Mouse (Mus musculus) embryonic stem cell, embryonic (primary cell): Measurements from ENCODE around the gene Add2.

Experiments
- CTCF ChIA-PET, 4 experiments: fragments of 300-600 bp in 2 of 4; fragments of 350-600 bp in 2 of 4; sonication (Branson Sonifier 250); formaldehyde crosslinking; loops; one replicate each; lab custom pipeline; 2022; ENCODE audit warnings: inconsistent platforms in 2 of 4; lab: Charles Lee
- POLR2A ChIA-PET, 4 experiments: fragments of 300-600 bp in 2 of 4; fragments of 350-600 bp in 2 of 4; sonication (Branson Sonifier 250); formaldehyde crosslinking; loops; one replicate each; lab custom pipeline; 2022; ENCODE audit warnings: antibody characterized with exemption in 4 of 4, inconsistent platforms in 1 of 4; lab: Charles Lee

Gene Add2

DNA sequence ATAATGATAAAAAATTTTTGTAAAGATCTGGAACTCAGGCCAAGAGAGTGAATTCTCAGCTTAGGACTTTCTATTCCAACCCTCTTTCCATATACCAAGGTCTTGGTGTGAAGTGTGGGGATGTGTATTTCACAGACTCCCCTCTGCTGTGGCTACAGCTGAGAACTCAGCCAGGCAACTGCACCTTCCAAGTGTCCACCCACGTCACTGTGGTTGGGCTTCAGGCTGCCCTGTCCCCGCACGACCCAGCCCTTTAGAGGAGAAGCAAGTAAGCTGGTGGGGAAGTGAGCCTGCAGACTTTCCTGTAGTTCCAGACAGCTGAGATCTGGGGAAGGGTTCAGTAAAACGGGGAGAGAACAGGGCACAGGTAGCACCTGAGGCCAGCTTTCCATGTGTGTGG lies 68.7 kb downstream of the Add2 start:
- CTCF ChIA-PET = no interaction called here
- POLR2A ChIA-PET = interaction anchor here in 1 of 4 experiments (0.6 kb wide), 1 partner anchor 8 kb away, joined by 4 read pairs; no protein-coding TSS in a partner anchor

GRCm38 (mm10) chr6:86099003-86099402 lies 70.5 kb downstream of the Add2 start:
- CTCF ChIA-PET = interaction anchor here (0.5 to 2.0 kb wide), 7 partner anchors 13 to 292 kb away, joined by 3 to 12 read pairs (median 3); no protein-coding TSS in a partner anchor
- POLR2A ChIA-PET = interaction anchor here in 1 of 4 experiments (1.3 kb wide), 1 partner anchor 266 kb away, joined by 3 read pairs; the partner anchor contains the start of gene Fam136a

DNA sequence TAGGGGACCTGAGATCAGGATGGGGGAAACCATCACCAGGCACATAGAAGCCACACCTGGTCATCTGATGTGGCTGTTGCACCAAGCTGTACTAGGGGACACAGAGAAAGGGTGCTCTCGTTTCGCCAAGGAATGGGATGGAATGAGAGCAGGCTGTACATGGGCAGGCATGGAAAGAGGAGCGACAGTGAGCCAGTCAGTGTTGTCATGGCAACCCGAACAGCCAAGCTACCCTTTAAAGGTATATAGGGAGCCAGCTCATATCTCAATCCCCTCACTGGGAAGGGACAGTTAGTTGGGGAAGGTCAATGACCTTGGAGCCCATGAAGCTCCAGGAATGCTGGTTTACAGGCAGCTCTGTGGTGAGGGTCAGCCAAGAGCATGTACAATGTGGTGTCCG lies 73.0 kb downstream of the Add2 start:
- ChIA-PET POLR2A (no interaction called here), CTCF (interaction anchor here in 1 of 4 experiments (0.7 kb wide), 1 partner anchor 263 kb away, joined by 3 read pairs; no protein-coding TSS in a partner anchor)

DNA sequence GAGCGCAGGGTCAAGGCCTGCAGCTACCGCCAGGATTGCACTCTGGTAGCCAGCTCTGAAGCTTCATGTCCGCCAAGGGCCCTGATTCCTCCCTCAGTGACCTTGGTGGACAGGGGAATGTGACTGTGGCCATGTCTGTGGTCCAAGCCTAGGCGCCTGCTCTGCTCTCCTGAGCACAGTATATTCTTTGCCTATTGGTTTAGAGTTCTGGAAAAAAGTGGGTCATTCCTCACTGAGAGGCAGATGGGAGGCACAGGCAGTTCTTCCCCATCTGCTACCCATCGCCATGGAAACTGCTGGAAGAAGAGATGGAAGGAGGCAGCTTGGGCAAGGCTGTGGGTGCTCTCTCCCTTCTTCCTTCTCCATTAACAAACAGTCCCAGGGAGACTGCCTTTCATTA lies 74.4 kb downstream of the Add2 start:
- CTCF ChIA-PET = no interaction called here
- POLR2A ChIA-PET = no interaction called here

DNA sequence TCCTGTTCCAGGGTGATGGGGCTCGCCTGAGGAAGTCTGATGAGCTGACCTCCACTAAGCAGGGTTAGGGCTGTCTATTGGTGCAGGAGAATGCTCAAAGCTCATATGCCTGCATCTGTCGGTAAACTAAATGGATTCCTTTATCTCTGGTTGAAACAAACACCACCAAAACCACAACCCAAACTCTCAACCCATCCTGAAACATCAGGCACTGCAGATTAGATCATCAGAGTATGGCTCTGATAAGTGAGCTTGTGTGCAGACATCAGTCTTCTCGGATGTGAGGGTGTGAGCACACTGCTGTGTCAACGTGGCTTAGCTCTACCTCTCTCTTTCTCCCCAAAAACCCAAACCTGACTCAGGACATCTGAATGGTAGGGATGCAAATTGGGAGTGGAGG lies 75.1 kb downstream of the Add2 start:
- ChIA-PET CTCF (no interaction called here), POLR2A (no interaction called here)

GRCm38 (mm10) chr6:86104719-86105118 lies 76.2 kb downstream of the Add2 start:
- POLR2A ChIA-PET = no interaction called here
- CTCF ChIA-PET = no interaction called here

DNA sequence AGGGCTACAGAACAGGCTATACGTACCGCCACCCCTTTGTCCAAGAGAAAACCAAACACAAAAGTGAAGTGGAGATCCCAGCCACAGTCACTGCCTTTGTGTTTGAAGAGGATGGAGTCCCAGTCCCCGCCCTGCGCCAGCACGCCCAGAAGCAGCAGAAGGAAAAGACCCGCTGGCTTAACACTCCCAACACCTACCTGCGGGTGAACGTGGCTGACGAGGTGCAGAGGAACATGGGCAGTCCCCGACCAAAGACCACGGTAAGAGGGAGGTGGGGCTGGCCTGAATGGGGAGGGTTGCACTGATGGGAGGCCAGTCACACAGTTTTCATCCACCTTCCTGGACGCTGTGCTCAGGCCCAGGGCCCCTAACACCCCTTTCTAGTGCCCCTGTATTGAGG lies 77.6 kb downstream of the Add2 start:
- CTCF ChIA-PET = no interaction called here

GRCm38 (mm10) chr6:86107101-86107500 lies 78.6 kb downstream of the Add2 start:
- CTCF ChIA-PET = interaction anchor here in 1 of 4 experiments (0.7 kb wide), 1 partner anchor 263 kb away, joined by 3 read pairs; no protein-coding TSS in a partner anchor
- POLR2A ChIA-PET = no interaction called here

More for the DNA sequence above, 77.6 kb downstream of the Add2 start:
- POLR2A ChIA-PET = no interaction called here

- ChIA-PET POLR2A (no interaction called here), CTCF (no interaction called here)
These were observed 87.4 kb downstream of the Add2 start for GRCm38 (mm10) chr6:86115843-86116242.

DNA sequence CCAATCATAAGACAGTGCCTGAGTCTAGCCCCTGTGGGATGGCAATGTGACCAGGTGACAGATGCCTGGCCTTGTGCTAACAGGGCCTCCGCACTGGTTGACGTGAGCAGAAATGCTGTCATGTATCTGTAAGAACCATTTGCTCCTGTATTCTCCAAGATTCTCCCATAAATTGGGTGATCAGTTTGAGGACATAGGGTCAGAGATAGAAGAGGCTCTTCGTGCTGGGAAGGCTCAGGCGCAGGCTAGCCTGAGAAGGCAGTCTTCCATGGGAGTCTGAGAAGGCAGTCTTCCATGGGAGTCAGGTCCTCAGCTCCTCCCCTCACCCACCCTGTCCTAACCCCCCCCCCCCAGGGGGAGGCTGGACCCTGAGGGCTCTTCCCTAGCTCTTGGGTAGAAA lies 94.6 kb downstream of the Add2 start:
- ChIA-PET POLR2A (no interaction called here), CTCF (no interaction called here)

GRCm38 (mm10) chr6:86125761-86126160 lies 97.3 kb downstream of the Add2 start:
- ChIA-PET CTCF (interaction anchor here in 1 of 4 experiments (0.7 kb wide), 1 partner anchor 886 kb away, joined by 4 read pairs; no protein-coding TSS in a partner anchor), POLR2A (no interaction called here)

GRCm38 (mm10) chr6:86126953-86127581 lies 98.6 kb downstream of the Add2 start:
- CTCF ChIA-PET = interaction anchor here (0.5 to 2.0 kb wide), 29 partner anchors 8 to 345 kb away, joined by 3 to 26 read pairs (median 4); partner anchors contain the start of gene Fam136a (in 2 of the 4)

GRCm38 (mm10) chr6:86128504-86128903 lies 100.0 kb downstream of the Add2 start:
- POLR2A ChIA-PET = interaction anchor here in 2 of 4 experiments (0.8 to 1.3 kb wide), 3 partner anchors 215 to 237 kb away, joined by 3 read pairs; partner anchors contain the start of gene Fam136a (in 1 of the 2)
- CTCF ChIA-PET = interaction anchor here in 3 of 4 experiments (0.8 to 2.0 kb wide), 4 partner anchors 16 to 236 kb away, joined by 3 to 26 read pairs (median 8); partner anchors contain the start of gene Fam136a (in 2 of the 3)

More at GRCm38 (mm10) chr6:86126953-86127581, 98.6 kb downstream of the Add2 start:
- POLR2A ChIA-PET = interaction anchor here in 3 of 4 experiments (0.6 to 1.6 kb wide), 7 partner anchors 151 to 372 kb away, joined by 3 to 6 read pairs (median 4); partner anchors contain the start of genes Fam136a (in 1 of the 3) and Snrpg (in 1 of the 3)

DNA sequence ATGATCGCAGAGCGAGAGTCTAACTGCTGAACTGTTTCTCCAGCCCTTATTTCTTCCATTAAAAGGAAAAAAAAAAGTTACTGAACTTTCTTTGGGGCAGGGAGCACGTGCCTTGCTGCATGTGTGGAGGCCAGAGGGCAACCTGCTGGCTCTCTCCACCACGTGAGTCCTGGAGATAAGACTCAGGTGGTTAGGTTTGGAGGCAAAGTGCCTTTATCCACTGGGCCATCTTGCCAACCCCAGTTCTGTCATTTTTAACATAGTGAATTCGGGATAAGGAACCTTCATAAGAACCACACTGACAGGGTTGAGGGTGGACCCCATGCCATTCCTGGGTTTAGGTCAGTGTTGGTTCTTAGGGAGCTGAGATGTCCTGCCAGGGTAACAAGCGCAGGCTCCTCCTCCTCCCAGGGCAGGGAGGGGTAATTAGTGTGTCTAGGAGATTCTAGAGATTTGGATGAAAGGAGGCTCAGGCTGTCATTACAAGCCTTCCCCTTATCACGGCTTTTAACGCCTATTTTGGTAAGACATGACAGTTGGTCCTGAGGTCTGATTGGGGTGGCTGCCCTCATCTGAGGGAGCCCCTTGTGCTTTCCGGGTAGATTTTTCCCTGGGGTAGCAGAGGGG lies 101.5 kb downstream of the Add2 start:
- CTCF ChIA-PET = interaction anchor here in 2 of 4 experiments (0.5 to 1.5 kb wide), 3 partner anchors 29 to 234 kb away, joined by 3 to 5 read pairs (median 3); no protein-coding TSS in a partner anchor
- POLR2A ChIA-PET = no interaction called here

- ChIA-PET POLR2A (interaction anchor here in 2 of 4 experiments (0.7 kb wide), 2 partner anchors 232 to 252 kb away, joined by 3 to 6 read pairs; partner anchors contain the start of gene Fam136a (in 1 of the 2)), CTCF (interaction anchor here in 2 of 4 experiments (0.6 to 1.3 kb wide), 2 partner anchors 60 kb away, joined by 3 to 4 read pairs; no protein-coding TSS in a partner anchor)
These were observed 105.4 kb downstream of the Add2 start for GRCm38 (mm10) chr6:86133882-86134281.

- CTCF ChIA-PET = interaction anchor here in 3 of 4 experiments (0.5 to 2.4 kb wide), 5 partner anchors 14 to 228 kb away, joined by 3 to 12 read pairs (median 3); no protein-coding TSS in a partner anchor
- POLR2A ChIA-PET = interaction anchor here in 1 of 4 experiments (0.6 kb wide), 1 partner anchor 228 kb away, joined by 5 read pairs; no protein-coding TSS in a partner anchor
These were observed 107.7 kb downstream of the Add2 start for GRCm38 (mm10) chr6:86136206-86136605.

DNA sequence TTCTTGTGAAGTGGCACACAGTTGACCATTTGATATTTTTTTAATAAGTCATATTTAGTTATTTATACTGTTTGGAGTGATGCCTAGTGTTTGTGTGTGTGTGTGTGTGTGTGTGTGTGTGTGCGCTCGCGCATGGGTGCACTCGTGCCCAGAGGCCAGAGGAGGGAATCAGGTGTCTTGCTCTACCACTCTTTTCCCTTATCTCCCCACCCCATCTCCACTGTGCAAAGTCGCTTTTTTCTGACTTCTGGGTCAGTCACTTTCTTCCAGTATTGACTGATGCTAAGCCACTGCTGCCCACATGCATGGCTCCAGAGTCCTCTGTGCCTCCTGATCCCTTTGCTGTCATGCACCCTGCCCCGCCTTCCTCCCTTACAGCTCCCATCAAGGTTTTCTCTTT lies 112.8 kb downstream of the Add2 start:
- CTCF ChIA-PET = interaction anchor here (0.6 to 3.5 kb wide), 19 partner anchors 9 to 1933 kb away, joined by 3 to 20 read pairs (median 4); partner anchors contain the start of gene Fam136a (in 2 of the 4)
- POLR2A ChIA-PET = interaction anchor here in 1 of 4 experiments (0.6 kb wide), 1 partner anchor 111 kb away, joined by 3 read pairs; no protein-coding TSS in a partner anchor

DNA sequence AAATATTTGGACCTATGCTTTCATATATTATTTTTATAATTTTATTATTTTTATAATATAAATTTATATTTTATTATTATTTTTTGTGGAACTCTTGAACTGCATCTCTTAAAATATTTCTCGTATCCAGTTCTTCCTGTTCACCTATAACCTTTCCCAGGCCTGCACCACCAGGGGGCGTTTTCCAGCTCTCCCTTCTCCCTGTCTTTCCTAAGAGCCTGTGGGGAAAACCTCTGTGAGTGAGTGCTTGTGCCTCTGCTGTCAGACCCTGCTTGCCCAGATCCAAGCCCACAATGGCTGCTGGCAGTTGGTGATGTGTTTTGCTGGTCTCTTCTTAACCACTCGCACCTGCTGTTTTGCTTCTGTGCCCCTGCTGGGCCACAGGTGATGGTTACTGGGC lies 113.3 kb downstream of the Add2 start:
- ChIA-PET POLR2A (interaction anchor here in 1 of 4 experiments (0.7 kb wide), 1 partner anchor 90 kb away, joined by 5 read pairs; no protein-coding TSS in a partner anchor), CTCF (interaction anchor here (0.5 to 3.5 kb wide), 24 partner anchors 9 to 1113 kb away, joined by 3 to 20 read pairs (median 4); partner anchors contain the start of gene Fam136a (in 2 of the 4))

GRCm38 (mm10) chr6:86144986-86145385 lies 116.5 kb downstream of the Add2 start:
- ChIA-PET CTCF (interaction anchor here in 2 of 4 experiments (0.7 to 1.2 kb wide), 3 partner anchors 17 to 220 kb away, joined by 3 read pairs; no protein-coding TSS in a partner anchor), POLR2A (no interaction called here)
